Mouse (Mus musculus): Measurements from ENCODE around the gene Rmnd5a. TPM values are rescaled to one million over a fixed set of nuclear protein-coding genes. Genes with fewer than 3 reads are reported as not detected.

Rmnd5a gene
- total RNA-seq, 2 experiments from 2014 or later, result 74.8 to 76.3 TPM

DNA sequence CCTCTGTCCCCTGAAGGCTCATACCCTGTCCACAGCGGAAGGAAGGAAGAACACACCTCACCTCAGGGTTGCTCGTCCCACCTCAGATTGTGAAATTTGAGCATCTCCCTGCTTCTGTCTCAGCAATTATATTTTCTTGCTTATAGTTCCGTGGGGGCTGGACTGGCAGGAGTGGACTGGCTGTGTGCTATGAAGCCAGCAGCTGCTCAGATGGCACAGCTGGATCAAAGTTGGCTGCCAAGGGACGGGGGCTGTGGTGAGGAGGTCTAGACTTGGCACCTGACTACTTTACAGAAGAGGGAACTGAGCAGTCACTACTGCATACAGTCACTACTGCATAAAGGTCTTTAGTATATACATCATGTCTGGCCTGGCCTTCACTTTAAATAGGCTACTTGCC is 101.1 kb downstream of the Rmnd5a start:
- intact Hi-C loops (cut with DNase I), result no loop called here
- DNase-seq (ENCODE audit: extremely low spot score in 1 of 2, low spot score in 2 of 2), result no peak

DNA sequence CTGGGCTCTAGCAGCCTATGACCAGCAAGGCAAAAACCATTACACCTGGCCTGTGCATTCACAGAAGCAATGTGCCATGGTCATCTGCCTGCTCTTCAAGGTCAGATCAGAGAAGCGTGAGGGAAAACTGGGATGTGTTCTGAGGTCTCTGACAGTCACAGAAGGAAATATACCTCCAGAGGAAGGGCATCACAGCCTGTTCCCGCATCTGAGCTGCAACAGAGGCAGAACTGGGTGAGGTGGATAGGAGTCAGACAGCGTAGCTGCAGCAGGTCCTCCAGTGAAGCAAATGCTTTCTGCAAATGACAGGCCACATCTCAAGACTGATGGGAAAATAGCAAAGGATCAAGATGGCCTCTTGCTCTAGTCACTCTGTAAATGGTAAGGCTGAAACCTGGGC is 101.5 kb downstream of the Rmnd5a start:
- intact Hi-C loops (cut with DNase I), result no loop called here
- DNase-seq (ENCODE audit: extremely low spot score in 1 of 2, low spot score in 2 of 2), result no peak

Other genes with a start within 250 kb of the Rmnd5a start
- gene Fabp1, start 240.8 kb downstream of the Rmnd5a start, total RNA-seq (2021), result not detected
- 10 to 100 TPM; 12.3 to 13.5 TPM for gene Krcc1, start 169.0 kb downstream of the Rmnd5a start, total RNA-seq (2021)
- 1 to 10 TPM; 2.0 to 2.3 TPM for gene Smyd1, start 118.4 kb downstream of the Rmnd5a start, total RNA-seq (2021)
- not detected for gene Cd8b1, start 117.8 kb downstream of the Rmnd5a start, total RNA-seq (2021)
- under 1 TPM in 1 of 2 experiments, not detected in 1; 0.15 TPM for gene Cd8a, start 67.2 kb downstream of the Rmnd5a start, total RNA-seq (2021)
- 10 to 100 TPM; 54.4 to 56.0 TPM for gene Rnf103, start 53.3 kb upstream of the Rmnd5a start, total RNA-seq (2021)
- 10 to 100 TPM; 77.2 to 82.6 TPM for gene Chmp3, start 103.2 kb upstream of the Rmnd5a start, total RNA-seq (2021)
- gene Kdm3a, start 192.4 kb upstream of the Rmnd5a start, total RNA-seq (2021), result 10 to 100 TPM; 25.5 to 29.9 TPM